Mouse (Mus musculus) hindbrain, embryonic 16.5 days (tissue): ENCODE measurements at regions not wholly inside any gene's neighbourhood (a gene's known extent, or its start where the extent isn't known, plus 50 kb on each side); places are given as distances from the start of the nearest gene placed in this dataset.

Experiments used
- ATAC-seq: fragments of 200-750 bp; cut with Nextera tagmentation; 2 replicates; pipeline ENCODE4 v1.8.0; 2017; ENCODE audit warnings: moderate TSS enrichment, moderate library complexity
- H3K27ac ChIP-seq: fragments of 300-500 bp; sonication (generic); 2 replicates; pipeline ENCODE4 v1.5.1; 2014; ENCODE audit warnings: low read depth, mild to moderate bottlenecking, control low read depth, low read length, moderate library complexity
- H3K27me3 ChIP-seq: fragments of 300-500 bp; sonication (generic); replicated peaks from 2 replicates; pipeline ENCODE4 v1.6.1; 2014; ENCODE audit warnings: low read length; ENCODE audit not compliant: control insufficient read depth, insufficient read depth
- H3K36me3 ChIP-seq: fragments of 300-500 bp; sonication (generic); 2 replicates; pipeline ENCODE4 v1.6.1; 2014; ENCODE audit warnings: mild to moderate bottlenecking, low read length, moderate library complexity, mixed read lengths; ENCODE audit not compliant: control insufficient read depth, insufficient read depth
- H3K4me1 ChIP-seq: fragments of 300-500 bp; sonication (generic); 2 replicates; pipeline ENCODE4 v1.6.1; 2014; ENCODE audit warnings: low read depth, low read length; ENCODE audit not compliant: control insufficient read depth, insufficient read depth
- H3K4me2 ChIP-seq: fragments of 300-500 bp; sonication (generic); 2 replicates; pipeline ENCODE4 v1.6.1; 2014; ENCODE audit warnings: mild to moderate bottlenecking, low read length, control low read depth, moderate library complexity
- H3K4me3 ChIP-seq: fragments of 300-500 bp; sonication (generic); 2 replicates; pipeline ENCODE4 v1.5.1; 2014; ENCODE audit warnings: mild to moderate bottlenecking, low read length, control low read depth, moderate library complexity
- H3K9ac ChIP-seq: fragments of 300-500 bp; sonication (generic); 2 replicates; pipeline ENCODE4 v1.6.1; 2014; ENCODE audit warnings: low read depth, mild to moderate bottlenecking, control low read depth, low read length, moderate library complexity
- H3K9me3 ChIP-seq: fragments of 300-500 bp; sonication (generic); 2 replicates; pipeline ENCODE4 v1.6.1; 2014; ENCODE audit warnings: mild to moderate bottlenecking, low read length, moderate library complexity; ENCODE audit not compliant: control insufficient read depth
- WGBS: fragments of 180-500 bp; shearing (Covaris S2); extraction: QIAGEN DNeasy Blood & Tissue Kit; methylation state at CpG from one replicate; pipeline ENCODE4 v1.1.7; 2014; 5-methylcytosine and 5-hydroxymethylcytosine counted together

DNA sequence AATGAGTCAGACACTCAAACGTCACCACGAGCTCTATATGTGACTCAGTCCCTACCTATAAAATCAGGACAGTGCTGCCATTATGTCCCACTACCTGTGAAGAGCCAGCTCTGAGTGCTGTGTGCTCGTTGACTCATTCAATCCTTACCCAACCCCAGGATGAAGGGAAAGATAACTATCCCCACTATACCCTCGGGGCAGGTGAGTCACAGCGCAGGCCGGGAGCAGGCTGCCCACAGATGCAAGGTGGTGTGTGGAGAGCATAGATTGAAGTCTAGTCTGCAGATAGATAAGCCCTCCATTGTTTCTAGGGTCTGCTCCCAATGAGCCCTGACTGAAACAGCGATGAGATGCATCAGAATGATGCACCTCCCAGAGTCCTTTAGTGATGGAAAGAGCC is 723.9 kb upstream of the 3110018I06Rik start:
- ATAC-seq = no peak
- Histone ChIP-seq H3K4me1 (no peaks in the 10 kb centered on the region), H3K4me2 (no peak overlapping the region), H3K4me3 (no peak overlapping the region), H3K36me3 (no peaks in the 10 kb centered on the region), H3K9ac (no peak overlapping the region), H3K9me3 (no peaks in the 10 kb centered on the region), H3K27ac (no peak overlapping the region), H3K27me3 (no peaks in the 10 kb centered on the region)
- 83% methylated on average over 7 of the region's 7 CpGs for WGBS

DNA sequence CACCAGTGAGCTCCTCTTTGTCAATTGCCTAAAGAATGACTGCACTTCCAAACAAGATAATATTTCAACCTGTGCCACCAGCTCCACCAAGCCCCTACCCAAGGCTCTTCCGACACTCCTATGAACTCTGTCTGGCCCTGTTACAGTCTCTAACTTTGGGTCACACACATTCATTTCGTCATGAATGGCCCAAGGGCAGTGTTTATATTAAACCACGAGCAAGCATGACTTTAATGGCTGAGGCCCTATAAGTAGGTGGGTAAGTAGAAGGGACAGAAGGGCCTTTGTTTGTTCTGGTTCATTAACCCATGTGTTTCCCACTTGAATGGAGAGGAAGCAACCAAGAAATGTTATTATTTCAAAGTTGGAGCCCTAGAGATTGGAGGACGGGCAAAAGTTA is 714.9 kb upstream of the 3110018I06Rik start:
- no peak for ATAC-seq
- Histone ChIP-seq H3K36me3 (no peaks in the 10 kb centered on the region), H3K4me1 (no peaks in the 10 kb centered on the region), H3K27ac (no peak overlapping the region), H3K9me3 (no peaks in the 10 kb centered on the region), H3K4me2 (no peak overlapping the region), H3K27me3 (no peaks in the 10 kb centered on the region), H3K9ac (no peak overlapping the region), H3K4me3 (no peak overlapping the region)
- 60% methylated on average over 4 of the region's 4 CpGs for WGBS

DNA sequence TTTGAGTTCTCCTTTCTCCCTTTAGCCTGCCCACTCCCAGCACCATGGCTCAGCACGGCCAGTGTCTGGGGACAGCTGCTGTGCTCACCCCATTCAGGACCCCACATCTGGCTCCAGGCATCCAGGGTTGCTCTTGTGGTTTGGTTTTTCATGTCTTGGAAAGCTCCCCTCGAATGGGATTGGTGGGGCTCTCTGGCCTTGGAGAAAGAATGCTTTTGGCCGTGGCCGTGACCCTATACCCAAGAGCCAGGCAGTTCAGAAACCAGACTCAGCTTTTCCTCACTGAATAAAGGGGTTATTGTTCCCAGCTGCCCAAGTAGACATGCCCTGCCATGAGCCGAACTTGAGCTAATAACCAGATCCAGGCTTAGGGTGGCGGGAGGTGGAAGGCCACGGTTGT is 691.8 kb upstream of the 3110018I06Rik start:
- Histone ChIP-seq H3K4me3 (no peak overlapping the region), H3K9me3 (no peaks in the 10 kb centered on the region), H3K4me2 (no peak overlapping the region), H3K27me3 (no peaks in the 10 kb centered on the region), H3K36me3 (no peaks in the 10 kb centered on the region), H3K9ac (no peak overlapping the region), H3K27ac (no peak overlapping the region), H3K4me1 (no peaks in the 10 kb centered on the region)
- ATAC-seq = no peak
- 81% methylated on average over 7 of the region's 7 CpGs for WGBS

DNA sequence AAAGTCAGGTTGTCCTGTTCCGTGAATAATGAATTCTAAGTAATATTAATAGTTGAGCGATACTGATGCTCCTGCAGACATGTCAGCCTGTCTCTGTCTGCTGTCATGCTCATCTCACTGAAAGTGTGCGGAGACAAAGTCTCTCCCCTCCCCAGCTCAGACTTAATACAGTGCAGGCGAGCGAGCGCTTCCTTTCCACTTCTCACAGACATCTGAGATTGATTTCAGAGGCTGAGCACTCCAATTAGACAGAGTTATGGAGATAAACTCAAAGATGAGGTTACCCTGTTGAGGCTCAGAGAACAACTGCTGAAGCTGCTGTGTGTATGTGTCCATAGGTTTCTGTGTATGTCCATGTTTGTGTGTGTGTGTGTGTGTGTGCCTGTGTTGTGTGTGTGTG is 668.7 kb upstream of the 3110018I06Rik start:
- no peak overlapping the region for H3K4me3 ChIP-seq
- no peak for ATAC-seq

DNA sequence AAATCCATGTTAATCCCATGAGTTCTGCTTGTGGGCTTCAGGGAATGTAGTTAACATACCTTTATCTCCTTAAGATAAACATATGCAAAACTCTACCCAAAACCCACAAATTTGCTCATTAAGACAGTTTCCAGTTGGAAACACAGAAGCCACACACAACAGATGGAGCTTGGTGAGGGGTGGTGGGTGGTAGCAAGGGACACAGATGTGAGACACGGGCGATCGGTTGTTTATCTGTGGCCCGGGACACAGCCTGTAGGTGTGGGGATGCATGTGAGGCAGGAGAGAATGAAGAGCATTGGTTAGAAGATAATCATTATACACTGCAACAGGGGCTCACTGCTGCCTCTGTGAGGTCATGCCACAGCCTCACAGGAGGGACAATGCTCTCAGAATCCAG is 666.1 kb upstream of the 3110018I06Rik start:
- no peak overlapping the region for H3K4me2 ChIP-seq
- no peaks in the 10 kb centered on the region for H3K36me3 ChIP-seq
- no peak overlapping the region for H3K27ac ChIP-seq
- WGBS = 76% methylated on average over 4 of the region's 4 CpGs
- H3K9ac ChIP-seq = no peak overlapping the region
- H3K4me1 ChIP-seq = no peaks in the 10 kb centered on the region
- ATAC-seq = no peak
- H3K27me3 ChIP-seq = no peaks in the 10 kb centered on the region
- no peaks in the 10 kb centered on the region for H3K9me3 ChIP-seq
- no peak overlapping the region for H3K4me3 ChIP-seq

More for the DNA sequence above, 668.7 kb upstream of the 3110018I06Rik start:
- 87% methylated on average over 6 of the region's 6 CpGs for WGBS
- H3K4me2 ChIP-seq = no peak overlapping the region
- no peaks in the 10 kb centered on the region for H3K9me3 ChIP-seq
- H3K27ac ChIP-seq = no peak overlapping the region
- no peaks in the 10 kb centered on the region for H3K4me1 ChIP-seq
- no peak overlapping the region for H3K9ac ChIP-seq
- no peaks in the 10 kb centered on the region for H3K27me3 ChIP-seq
- H3K36me3 ChIP-seq = no peaks in the 10 kb centered on the region

DNA sequence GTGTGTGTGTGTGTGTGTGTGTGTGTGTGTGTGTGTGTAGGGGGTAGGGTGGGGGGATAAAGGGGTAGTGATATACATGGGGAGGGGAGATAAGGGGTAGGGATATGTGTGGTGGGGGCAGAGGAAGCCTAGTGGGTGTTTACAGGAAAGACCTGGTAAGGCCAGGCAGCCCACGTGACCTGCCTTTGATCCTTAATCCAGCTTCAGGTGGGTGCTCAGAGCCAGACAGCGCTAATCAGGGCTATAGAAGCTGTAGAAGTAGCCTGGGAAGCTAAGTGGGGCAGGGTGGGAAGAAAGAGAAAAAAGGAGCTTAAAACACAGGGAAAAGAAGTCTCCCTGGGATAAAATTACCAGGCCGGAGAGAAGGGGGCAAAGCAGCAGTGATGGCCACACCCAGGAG is 659.9 kb upstream of the 3110018I06Rik start:
- H3K4me1 ChIP-seq = no peaks in the 10 kb centered on the region
- no peaks in the 10 kb centered on the region for H3K27me3 ChIP-seq
- no peak overlapping the region for H3K9ac ChIP-seq
- no peak overlapping the region for H3K27ac ChIP-seq
- ATAC-seq = no peak
- no peaks in the 10 kb centered on the region for H3K9me3 ChIP-seq
- no peak overlapping the region for H3K4me2 ChIP-seq
- H3K4me3 ChIP-seq = no peak overlapping the region
- no peaks in the 10 kb centered on the region for H3K36me3 ChIP-seq
- 50% methylated on average over 3 of the region's 3 CpGs for WGBS

DNA sequence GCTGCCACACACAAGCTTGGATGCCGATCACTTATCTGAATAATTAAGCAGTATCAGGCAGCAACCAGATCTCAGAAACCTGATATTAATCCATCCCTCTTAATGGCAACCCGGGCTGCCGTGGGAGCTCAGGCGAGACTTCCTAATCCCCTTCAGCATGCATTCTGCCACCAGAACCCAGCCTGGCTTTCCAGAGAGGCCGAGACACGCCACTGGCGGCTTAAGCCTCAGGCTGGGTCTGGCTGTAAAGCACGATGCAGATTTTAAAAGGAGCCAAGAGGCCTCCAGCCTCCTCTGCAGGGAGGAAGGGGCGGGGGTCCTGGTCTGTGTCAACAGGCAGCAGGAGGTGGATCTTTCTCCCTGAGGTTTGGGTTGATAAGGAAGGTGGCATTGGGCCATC is 659.1 kb upstream of the 3110018I06Rik start:
- H3K4me1 ChIP-seq = no peaks in the 10 kb centered on the region
- H3K36me3 ChIP-seq = no peaks in the 10 kb centered on the region
- no peak overlapping the region for H3K27ac ChIP-seq
- H3K4me2 ChIP-seq = no peak overlapping the region
- no peaks in the 10 kb centered on the region for H3K9me3 ChIP-seq
- H3K27me3 ChIP-seq = no peaks in the 10 kb centered on the region
- no peak overlapping the region for H3K4me3 ChIP-seq
- H3K9ac ChIP-seq = no peak overlapping the region
- ATAC-seq = no peak
- 17% methylated on average over 9 of the region's 9 CpGs for WGBS

DNA sequence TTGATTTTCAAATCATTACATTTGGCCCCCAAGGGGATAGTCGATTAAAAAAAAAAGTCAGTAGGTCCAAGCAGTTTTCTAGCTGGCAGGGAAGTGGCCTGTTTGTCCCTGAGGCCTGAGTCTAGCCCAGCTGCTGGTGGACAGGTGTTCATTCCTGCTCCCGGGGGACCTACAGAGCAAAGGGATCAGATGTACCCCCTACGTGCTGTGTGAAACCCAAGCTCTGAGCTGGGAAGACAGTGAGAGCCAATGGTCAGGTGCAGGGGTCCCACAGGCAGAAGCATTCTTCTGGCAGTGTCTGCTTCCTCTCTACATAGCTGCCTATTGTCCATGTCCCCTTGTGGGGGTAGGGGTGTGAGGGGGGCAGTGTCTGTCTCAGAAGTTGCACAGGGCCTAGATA is 653.2 kb upstream of the 3110018I06Rik start:
- ATAC-seq = no peak
- H3K36me3 ChIP-seq = no peaks in the 10 kb centered on the region
- H3K4me3 ChIP-seq = no peak overlapping the region
- H3K27me3 ChIP-seq = no peaks in the 10 kb centered on the region
- H3K9ac ChIP-seq = no peak overlapping the region
- peaks cover 4% of the 10 kb centered on the region for H3K4me1 ChIP-seq
- H3K9me3 ChIP-seq = no peaks in the 10 kb centered on the region
- H3K4me2 ChIP-seq = no peak overlapping the region
- 74% methylated on average over 3 of the region's 3 CpGs for WGBS
- H3K27ac ChIP-seq = no peak overlapping the region

DNA sequence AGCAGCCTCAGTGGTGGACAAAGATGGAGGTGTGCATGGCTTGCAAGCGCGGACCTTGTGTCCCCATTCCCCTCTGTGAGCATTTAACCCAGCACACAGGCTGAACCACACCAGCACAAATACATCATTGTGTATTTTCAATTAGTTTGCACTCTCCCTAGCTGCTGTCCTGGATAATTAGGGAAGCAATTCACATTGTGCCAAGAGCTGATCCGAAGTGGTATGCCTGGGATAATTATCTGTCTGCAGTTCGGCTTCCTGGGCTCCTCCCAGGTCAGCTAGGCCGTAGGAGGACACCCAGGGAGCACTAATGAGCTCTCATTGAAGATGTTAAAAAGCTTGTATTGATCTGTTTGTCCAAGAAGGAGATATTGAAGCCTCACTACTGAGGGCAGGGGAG is 648.8 kb upstream of the 3110018I06Rik start:
- ATAC-seq = no peak

DNA sequence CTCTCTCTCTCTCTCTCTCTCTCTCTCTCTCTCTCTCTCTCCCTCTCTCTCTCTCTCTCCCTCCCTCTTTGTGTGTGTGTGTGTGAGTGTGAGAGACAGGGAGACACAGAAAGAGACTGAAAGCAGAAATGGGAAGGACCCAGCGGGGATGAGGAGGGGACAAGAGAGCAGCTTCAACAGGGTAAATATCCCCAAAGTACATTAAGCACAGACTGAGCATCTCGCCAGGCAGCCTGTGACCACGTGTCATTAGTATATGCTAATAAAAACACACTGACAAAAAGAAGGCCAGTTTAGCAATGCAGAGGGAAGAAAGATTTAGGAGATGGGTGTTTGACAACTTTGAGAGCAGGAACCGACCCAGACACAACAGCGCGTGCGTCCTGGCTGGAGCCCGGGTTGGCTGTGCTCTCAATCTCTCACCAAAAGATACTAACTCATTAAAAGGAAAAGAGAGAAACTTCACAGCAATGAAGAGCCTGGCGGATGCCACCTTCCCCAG is 648.2 kb upstream of the 3110018I06Rik start:
- H3K9me3 ChIP-seq = no peaks in the 10 kb centered on the region
- no peak overlapping the region for H3K27ac ChIP-seq
- H3K4me2 ChIP-seq = no peak overlapping the region
- peaks cover 12% of the 10 kb centered on the region for H3K4me1 ChIP-seq
- H3K36me3 ChIP-seq = no peaks in the 10 kb centered on the region
- ATAC-seq = no peak
- H3K27me3 ChIP-seq = no peaks in the 10 kb centered on the region
- WGBS = 56% methylated on average over 9 of the region's 9 CpGs
- H3K4me3 ChIP-seq = no peak overlapping the region
- no peak overlapping the region for H3K9ac ChIP-seq

More for the DNA sequence above, 648.8 kb upstream of the 3110018I06Rik start:
- Histone ChIP-seq H3K36me3 (no peaks in the 10 kb centered on the region), H3K4me1 (peaks cover 12% of the 10 kb centered on the region), H3K9me3 (no peaks in the 10 kb centered on the region), H3K9ac (no peak overlapping the region), H3K27ac (no peak overlapping the region), H3K4me2 (no peak overlapping the region), H3K4me3 (no peak overlapping the region), H3K27me3 (no peaks in the 10 kb centered on the region)
- WGBS = 33% methylated on average over 5 of the region's 5 CpGs
